Mouse (Mus musculus) thymus, postnatal 36 days (tissue): ENCODE data around the gene Fbxo4.
A peak's percentile ranks its signal among the peaks of the same experiment; 100 is the strongest.

ENCODE experiments used
- DNase-seq, 2 experiments: peaks; one replicate each; pipeline ENCODE4 v3.0.0; 2022; ENCODE audit warnings: mixed read lengths in 2 of 2

The Fbxo4 gene

DNA sequence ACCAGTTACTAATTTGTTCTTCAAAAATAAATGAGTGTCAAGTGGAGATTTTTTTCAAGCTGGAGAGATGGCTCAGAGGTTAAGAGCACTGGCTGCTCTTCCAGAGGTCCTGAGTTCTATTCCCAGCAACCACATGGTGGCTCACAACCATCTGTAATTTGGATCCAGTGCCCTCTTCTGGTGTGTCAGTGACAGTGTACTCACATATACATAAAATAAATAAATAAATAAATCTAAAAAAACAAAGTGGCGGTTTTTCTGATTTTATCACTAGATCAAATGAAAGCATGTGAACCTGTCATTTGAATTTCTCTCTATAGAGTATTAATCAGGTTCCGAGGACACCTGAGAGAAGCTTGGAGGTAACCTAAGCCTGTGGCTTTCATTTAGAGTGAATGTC is 1.1 kb downstream of the Fbxo4 start:
- no peak for DNase-seq

DNA sequence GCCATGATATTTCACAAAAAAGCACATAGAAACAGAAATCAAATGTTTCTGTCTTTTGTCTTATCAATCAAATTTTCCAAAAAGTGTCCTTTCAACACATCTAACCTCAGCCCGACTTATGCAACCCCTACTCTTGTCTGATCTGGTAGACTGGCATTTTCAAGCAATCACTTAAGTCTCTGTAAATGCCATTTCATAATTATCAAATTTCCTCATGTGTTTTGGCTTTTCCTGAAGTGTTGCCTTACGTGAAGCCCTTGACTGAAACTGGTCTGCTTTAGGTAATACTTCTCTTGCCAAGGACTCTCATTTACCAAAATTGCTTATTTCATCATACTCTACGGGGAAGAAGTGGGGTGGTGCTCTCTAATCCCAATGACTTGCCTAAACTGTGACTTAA is 6.1 kb downstream of the Fbxo4 start:
- no peak for DNase-seq

DNA sequence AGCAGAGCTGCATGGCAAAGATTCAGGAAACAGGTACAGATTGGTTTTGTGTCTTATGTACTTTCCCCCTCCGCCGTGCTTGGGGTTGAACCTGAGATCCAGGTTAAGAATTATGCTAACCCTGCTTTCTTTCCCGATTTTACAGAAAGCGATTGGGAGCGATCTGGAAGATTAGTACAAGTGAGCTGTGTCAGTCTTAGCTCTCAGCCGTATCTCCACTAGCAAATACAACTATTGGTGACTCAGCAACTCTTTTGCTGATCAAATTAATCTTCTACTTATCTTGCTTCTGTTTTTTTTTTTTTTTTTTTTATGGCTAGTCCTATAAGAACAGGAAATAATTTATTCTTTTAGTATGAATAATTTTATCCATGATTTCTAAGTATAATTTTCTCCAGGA is 9.2 kb downstream of the Fbxo4 start:
- no peak for DNase-seq

GRCm38 (mm10) chr15:3969743-3970142 is 9.6 kb downstream of the Fbxo4 start:
- DNase-seq = no peak

DNA sequence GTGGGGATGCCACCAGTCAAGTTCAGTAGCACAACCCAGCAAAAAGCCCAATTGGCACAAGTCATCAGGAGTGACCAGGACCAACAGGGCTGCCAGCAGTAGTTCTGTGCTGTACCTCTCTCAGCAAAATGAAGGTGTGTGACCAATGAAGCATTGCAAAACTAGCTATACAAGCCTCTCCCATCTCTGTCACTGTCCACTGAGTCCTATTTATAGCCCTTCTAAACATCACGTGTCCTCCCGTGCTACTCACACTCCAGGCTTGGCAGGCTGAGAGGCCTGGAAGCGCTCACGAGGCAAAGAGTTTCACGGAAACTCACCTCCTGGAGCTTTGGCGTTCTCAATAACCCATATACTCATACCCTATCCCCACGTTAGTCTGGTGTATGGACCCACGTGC is 17.1 kb downstream of the Fbxo4 start:
- DNase-seq = no peak

DNA sequence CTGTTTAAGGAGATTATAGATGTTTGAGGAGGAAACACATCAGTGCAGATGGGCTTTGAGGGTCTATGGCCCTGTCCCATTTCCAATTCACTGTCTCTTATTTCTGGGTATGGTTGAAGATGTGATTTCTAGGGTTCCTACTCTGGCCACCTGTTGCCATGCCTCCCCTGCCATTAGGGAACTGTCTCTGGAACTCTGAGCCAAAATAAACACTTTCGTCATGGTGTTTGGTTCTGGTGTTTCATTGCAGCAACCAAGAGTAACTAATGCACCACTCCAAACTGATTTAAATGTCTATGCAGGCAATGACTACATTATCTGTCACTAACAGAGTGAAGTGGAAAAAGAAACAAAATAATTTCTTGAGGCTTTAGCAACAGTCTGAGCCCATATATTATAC is 19.3 kb downstream of the Fbxo4 start:
- no peak for DNase-seq

DNA sequence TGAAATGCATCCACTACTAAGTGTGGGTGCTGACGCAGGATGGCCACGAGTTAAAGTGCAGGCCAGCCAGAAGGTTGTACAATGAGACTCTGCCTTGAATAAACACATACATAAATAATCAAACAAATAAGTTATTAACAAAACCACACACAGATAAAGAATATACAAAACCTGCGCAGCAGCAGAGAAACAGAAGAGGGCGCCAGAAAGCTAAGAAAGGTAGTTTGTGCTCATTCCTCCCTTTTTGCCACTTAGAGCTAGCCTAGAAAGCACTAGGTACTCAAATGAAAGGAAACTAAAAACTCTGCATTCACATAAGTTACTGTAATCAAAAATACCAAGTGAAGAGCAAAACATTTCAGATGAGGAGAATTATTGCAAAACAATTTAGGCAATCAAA is 21.4 kb downstream of the Fbxo4 start:
- peak; percentile 23 to 32 for DNase-seq

- no peak for DNase-seq
These were observed 24.4 kb downstream of the Fbxo4 start for GRCm38 (mm10) chr15:3954971-3955370.

GRCm38 (mm10) chr15:3938132-3938531 is 41.2 kb downstream of the Fbxo4 start:
- no peak for DNase-seq

- no peak for DNase-seq
These were observed 43.3 kb downstream of the Fbxo4 start for GRCm38 (mm10) chr15:3936056-3936455.

GRCm38 (mm10) chr15:3933466-3933865 is 45.9 kb downstream of the Fbxo4 start:
- no peak for DNase-seq

DNA sequence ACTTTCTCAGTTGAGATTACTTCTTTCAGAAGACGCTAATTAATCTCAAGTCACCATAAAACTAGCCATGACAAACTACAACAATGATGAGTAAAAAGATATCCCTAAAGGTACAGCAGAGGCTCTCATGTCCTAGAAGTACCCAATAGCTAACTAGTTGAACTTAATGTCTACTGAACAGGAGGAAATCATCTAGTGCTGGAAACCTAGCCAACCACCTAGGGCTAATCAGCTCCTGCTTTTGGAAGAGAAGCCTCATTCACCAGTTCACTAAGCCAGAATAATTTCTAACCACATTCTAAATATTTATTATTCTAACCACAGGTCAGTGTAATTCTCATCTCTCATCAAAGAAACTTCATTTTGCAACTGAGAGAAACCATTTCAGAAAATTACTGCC is 47.4 kb downstream of the Fbxo4 start:
- no peak for DNase-seq
